Mouse (Mus musculus) liver, adult (tissue): ENCODE data around the gene Cpm.

ENCODE experiments used
- GATA4 ChIP-seq: IDR thresholded peaks from 2 replicates; pipeline ENCODE4 v1.6.1; 2014; ENCODE audit warnings: mild to moderate bottlenecking, low read length; ENCODE audit not compliant: insufficient replicate concordance

The Cpm gene

DNA sequence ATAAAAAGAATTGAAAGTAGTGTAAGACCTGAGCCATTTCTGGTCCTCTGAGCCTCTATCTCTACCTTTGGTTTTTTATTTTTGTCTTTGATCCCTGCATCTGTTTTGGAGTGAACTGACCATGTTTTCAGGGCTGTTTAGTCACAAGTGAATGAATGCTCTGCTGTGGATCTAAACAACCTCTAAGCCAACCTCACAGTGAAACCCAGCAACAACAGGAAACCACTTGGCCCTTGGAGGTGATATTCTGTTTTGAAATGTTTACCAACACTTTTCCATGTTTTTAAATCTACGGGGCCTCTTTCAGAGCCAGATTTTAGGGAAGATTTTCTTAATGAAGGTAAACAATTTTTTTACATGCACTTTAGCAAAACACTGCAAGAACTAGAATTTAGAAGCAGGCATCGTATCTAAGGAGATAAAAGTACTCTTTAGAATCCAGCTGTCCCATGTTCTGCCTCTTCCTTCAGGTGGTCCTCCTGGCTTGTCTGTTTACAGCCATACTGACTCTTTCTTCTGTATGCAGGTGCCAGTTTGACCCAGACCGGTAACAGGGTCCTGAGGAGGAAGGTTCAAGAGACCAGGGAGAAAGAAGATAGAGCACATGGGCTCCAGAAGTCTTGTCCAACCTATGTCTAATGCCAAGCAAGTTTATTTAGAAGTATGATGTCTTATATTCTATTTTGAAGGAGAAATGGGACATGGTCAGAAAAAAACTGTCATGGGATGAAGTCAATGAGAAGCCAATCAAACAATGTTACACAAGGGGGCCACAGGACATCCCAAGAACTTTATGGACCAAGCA, 26.8 kb upstream of the Cpm start:
- TF ChIP-seq GATA4, result no peak

DNA sequence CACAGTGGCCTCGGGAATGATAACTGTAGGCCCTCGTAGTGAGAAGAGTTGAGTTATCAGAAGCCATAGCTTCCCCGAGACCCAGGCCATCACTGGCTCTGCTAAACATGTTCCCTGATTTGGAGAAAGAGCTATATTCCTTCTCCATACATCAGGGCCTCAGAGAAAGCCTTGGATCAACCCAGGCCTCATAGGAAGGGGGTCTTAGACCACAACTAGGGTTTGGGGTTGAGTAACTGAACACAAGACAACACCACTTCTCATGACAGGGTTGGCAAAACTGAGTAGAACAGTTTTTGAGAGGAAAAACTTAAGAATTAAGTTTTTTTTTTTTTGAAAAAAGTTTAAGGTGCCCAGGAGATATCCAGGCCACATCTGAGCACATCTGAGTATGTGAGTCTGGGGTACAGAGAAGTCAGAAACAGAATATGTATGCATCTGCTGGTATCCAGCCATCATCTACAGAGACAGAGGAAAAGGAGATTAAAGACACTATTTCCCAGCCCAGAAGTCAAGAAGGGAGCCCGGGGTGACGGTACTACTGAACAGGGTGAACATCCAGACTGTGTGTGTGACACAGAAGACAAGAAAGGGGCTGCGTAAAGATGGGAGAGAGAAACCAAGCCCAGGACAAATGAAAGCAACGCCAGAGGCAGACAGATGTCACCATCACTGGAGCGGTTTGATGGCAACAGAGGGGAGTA, 26.0 kb upstream of the Cpm start:
- no peak for TF ChIP-seq GATA4

DNA sequence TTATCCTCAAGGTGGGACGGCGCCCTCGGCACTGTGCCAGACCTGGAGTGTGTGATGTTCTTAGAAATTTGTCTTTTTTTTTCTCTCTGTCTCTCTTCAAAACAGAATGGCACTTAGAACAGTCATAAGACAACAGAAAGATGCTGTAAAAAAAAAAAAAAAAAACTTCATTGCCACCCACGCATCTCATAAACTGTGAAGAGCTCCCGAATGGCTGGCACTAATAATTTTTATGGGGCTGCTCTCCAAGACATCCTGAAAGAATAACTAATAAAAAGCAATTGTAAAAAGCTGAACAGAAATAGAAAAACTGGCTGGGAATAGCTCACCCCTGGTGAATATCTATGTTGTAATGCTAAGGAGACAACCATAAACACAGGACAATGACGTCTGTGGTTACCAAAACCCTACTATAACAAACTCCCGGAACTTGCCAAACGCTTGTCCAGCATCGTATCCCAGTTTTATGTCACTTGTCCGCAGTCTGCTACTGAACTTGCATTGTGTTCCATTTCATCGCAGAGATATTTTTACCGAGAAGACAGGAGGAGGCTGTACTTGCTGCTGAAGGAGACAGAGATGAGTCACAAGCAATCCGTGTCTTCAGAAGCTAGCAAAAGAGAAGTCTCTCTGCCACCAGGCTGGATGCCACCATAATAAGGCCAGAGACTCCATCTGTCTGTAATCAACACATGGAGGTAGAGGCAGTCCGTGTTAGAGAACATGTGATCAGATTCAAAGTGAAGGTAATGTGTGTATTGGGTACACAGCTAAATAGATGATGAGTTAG, 25.3 kb upstream of the Cpm start:
- no peak for TF ChIP-seq GATA4

DNA sequence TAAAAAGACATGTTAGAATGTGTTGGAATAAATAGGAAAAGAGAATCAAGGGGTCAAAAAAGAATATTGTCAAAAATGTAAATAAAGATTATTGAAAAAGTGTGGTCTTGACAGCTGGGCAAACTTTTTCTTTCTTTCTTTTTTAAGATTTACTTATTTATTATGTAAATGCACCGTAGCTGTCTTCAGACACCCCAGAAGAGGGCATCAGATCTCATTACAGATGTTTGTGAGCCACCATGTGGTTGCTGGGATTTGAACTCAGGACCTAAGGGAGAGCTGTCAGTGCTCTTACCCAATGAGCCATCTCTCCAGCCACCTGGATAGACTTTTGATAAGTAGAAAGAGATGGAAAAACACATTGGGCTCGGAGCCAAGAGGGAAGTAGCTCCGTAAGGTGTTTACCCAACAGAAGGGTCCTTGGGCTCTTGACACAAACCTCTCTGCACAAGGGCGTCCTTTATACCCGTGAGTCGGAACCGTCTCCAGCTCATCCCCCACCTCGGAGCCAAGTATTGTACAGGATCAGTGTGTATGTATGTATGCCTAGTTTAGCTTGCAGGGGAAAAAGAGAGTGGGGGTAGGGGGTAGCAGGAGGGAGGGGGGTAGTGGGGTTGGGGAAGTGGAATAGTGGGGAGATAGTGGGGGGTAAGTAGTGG, 24.5 kb upstream of the Cpm start:
- no peak for TF ChIP-seq GATA4

DNA sequence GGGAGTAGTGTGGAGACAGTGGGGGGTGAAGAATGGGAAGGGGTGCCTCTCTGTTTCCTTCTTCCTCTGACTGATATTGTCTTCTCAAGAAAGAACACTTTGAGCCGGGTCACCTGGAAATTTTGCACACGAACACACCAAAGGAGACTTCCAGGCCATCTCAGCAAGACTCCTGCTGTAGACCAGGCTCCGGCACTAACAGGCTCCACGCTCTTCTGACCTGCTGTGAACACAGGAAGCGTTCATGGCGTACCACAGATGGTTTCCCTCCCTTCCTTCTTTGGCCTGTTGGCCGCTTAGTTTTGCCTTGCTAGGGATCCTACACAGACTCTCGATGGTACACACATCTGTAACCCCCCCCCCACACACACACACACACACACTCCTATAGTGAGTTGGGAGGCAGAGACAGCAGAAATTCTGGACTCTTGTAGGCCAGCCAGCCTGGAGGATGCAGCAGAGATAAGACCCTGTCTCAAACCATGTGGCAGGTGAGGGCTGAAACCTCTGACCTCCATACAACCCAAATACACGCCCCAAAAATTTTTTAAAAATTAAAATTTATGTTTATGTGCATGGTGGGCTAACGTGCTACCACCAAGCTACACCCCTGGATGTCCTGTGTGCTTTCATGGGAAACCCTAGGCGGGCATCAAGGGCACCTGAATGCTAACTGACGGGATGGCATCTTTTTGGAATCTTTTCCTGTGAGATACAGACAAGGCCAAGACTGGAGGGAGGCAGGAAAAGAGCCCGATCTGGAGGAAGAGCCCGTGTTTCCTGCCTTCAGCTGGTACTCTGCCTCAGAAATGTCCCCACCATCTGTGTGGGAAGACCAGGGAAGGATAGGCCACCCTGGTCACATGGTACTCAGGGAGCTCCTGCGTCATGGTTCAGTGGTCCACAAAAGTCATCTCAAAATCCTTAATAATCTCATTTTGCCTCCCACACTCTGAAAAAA, 23.7 kb upstream of the Cpm start:
- TF ChIP-seq GATA4, result no peak

DNA sequence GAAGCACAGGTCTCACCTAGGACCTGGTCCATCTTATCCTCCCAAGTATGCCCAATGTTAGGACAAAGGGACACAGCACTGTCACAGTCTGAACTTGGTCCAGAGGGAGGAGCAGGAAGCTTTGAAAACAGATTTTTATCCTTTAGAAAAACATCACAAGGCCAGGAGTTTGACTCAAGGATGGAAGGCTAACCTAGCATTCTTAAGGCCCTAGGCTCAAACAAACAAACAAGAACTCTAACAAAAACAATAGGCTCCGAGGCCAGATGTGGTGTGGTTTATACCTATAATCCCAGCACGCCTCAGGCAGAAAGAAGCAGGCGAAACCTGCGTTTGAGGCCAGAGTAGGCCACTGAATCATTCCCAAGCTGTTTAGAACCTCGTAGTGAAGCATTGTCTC, 22.9 kb upstream of the Cpm start:
- TF ChIP-seq GATA4, result no peak

DNA sequence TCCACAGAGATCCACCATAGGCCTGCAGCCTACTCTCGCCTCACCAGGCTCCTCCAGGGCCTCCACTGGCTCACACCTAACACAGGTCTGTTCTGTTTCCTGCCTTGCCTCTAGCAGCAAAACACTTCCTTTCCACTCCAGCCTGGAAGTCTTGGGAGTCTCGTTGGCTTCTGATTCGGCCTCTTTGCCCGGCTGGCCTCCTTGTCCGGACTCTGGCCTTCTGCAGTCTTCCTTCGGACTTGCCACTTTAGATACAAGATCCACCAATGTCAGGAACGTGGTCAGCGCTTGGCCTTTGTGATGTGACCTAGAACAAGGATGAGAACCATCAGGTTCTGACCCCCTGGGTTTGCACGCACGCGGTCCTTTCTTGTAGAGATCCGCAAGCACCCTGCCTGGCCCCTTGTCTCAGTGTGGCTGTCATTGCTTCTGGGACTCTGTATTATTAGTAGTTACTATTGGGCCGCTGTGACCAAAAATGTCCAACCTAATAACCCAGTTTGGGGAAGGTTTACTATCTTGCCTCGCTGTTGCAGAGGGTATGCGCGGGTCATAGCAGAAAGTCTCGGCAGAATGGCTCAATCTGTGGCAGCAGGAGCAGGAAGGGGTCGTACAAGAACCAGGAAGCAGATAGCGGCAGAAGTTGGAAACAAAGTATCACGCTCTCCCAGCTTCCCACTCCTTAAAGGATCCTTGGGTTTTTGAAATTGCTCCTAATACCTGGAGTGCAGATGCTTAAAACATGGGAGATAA, 22.1 kb upstream of the Cpm start:
- no peak for TF ChIP-seq GATA4

DNA sequence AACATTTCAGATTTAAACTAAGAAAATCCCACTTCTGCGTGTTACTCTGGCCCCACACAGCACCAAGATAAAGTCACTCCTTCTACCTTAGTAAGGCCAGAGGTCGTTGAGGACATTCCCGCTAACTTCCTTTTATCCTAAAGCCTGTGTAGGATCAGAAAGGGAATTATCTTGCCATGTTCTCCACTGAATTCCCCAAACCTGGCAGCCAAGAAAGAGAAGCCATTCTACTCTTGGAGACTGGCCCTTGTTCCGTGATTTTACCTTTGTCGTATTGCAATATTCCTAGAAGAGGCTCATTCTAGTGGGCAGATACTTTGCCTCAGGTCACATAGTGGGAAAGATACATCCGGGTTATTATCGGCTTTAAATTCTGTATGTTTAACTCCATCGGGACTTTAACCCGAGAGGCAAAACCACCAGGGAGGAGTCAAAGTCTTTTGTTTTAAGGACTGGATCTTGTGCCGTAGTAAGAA, 21.5 kb upstream of the Cpm start:
- TF ChIP-seq GATA4, result no peak

DNA sequence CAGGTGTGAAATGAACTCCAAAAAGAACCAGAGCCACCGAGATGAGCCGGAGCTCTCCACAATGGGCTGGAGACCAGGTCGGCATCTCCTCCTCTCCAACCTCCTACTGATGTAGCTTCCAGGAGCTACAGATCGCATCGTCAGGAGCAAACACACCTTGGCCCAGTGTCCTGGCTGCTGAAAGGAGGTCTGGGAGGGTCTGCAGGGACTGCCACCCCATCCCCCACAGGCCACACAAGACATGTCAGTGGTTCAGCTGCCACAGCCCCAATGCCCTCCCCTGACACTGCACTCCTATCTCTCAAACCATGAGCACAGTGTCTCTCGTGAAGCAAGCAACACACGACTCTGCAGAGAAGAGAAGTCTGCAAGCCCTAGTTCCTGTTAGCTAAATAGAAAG, 20.8 kb upstream of the Cpm start:
- no peak for TF ChIP-seq GATA4

DNA sequence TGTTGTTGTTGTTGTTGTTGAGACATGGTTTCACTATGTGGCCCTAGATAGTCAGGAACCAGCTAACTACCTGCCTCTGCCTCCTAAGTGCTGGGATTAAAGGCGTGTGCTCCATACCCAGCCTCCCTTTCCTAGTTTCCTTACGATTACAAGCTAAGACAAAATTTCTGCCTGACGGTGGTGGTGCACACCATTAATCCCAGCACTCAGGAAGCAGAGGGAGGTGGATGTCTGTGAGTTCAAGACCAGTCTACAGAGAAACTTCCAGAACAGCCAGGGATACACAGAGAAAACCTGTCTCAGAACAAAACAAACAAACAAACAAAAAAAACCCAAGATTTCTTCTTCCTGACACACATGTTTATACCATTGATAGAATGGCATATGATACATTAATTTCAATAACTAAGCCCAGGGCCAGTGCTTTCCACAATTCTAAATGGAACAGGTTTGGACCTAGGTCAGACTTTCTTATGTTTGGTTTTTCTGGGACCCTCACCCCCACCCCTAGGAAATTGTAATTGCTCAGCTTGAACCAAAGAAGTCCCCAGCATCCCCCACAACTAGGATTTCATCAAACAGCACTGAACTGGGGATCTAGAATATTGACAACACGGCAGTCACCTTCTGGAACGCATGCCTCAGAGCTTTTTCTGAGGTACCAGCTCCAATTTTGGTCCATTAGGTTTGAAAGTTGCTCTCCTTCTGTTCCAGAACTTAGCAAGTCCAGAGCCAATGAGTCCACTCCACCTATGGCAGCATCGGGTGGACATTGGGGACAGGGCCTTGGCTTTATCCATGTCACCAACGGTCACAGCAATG, 20.1 kb upstream of the Cpm start:
- no peak for TF ChIP-seq GATA4

DNA sequence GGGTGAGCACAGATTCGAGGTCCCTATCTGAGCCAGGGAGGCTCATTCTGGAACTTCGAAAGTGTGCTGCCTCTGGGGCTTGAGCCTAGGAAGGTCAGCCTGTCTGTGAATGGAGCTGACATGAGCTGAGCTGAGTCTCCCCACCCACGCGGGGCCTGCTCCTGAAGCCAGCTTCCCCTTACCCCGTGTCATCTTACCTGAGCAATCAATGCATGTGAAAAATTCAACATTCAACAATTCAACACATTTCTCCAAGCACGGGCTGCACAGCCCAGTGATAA, 19.6 kb upstream of the Cpm start:
- no peak for TF ChIP-seq GATA4

DNA sequence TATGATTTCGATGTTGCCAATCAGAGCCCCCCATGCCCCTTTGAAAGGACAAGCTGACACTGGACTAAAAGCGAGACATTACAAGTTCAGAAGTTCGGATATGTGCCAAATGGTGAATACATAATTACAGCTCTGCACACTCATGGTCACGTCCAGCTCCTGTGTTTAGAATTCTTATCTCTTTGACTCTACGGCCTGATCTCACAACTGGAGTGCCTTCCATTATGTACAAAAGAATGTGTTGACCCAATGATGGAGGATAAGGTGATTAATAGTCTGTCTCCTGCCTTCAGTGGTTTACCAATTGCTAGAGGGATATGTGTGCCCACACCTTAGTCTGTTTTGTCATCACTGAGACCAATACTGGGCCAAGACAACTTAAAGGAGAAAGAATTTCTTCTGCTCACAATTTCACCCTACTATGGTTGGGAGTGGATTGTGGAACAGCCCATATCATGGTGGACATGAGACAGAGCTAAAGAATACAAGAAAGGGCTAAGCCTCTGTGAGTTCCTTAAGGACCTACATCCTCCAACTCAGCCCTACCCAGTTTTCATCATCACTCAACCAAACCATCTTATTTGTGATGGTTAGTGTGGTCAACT, 19.0 kb upstream of the Cpm start:
- no peak for TF ChIP-seq GATA4

DNA sequence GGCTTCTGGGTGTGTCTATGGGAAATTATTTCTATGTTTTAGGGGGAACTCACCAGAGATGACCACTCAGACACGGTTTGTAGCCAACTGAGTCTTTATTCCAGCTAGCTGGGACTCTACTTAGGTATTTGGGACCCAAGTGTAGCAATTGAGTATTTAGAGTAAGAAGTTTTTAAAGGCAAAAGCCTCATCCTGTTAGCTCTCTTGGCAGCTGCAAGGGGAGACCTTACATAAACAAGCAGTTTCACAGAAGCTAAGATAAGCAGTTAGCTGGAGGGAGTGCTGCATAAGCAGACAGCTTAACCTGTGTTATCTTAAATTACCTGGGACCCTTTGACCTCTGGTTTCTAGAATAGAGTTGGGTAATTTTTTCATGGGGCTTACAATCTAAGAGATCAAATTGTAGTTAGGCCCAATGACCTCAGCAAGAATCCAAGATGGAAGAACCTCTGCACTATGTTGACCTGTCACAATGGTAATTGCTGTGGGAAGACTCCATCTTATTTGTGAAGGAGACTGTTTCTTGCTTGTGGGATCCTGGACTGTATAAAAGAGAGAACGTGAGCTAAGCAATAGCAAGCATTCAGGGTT, 18.4 kb upstream of the Cpm start:
- no peak for TF ChIP-seq GATA4
